Mouse (Mus musculus): Measurements from ENCODE around the gene Ttc23.

- TF ChIP-seq CHD2 (IDR thresholded peaks at IDR 0.05; ENCODE audit: low read depth, low read length), result no peak
- no peak for TF ChIP-seq ZC3H11A (IDR thresholded peaks at IDR 0.05; ENCODE audit: borderline replicate concordance, low read depth, low read length)
- TF ChIP-seq ZNF384 (IDR thresholded peaks at IDR 0.05; ENCODE audit: low read depth, low read length), result no peak
- no peak for TF ChIP-seq MAFK (IDR thresholded peaks at IDR 0.05; ENCODE audit: insufficient read depth, low read depth, low read length)
Observed at GRCm38 (mm10) chr7:67716213-67716878, 69.1 kb downstream of the Ttc23 start.

All from ES-E14 (cell line).